Mouse (Mus musculus): ENCODE data around the gene Mccc2.

- TF ChIP-seq ZKSCAN1 (IDR thresholded peaks at IDR 0.05; ENCODE audit: borderline replicate concordance, low read depth, low read length), result no peak
- TF ChIP-seq ELF1 (IDR thresholded peaks at IDR 0.05; ENCODE audit: low read depth, low read length), result no peak
- no peak for TF ChIP-seq EP300 (IDR thresholded peaks at IDR 0.05; ENCODE audit: low read length)
- TF ChIP-seq RAD21 (IDR thresholded peaks at IDR 0.05; ENCODE audit: low read depth, low read length), result no peak
- no peak for TF ChIP-seq ZMIZ1 (IDR thresholded peaks at IDR 0.05; ENCODE audit: low read depth, low read length)
- TF ChIP-seq RCOR1 (conservative IDR thresholded peaks at IDR 0.05; ENCODE audit: low read depth, low read length), result no peak
- TF ChIP-seq UBTF (IDR thresholded peaks at IDR 0.05; ENCODE audit: low read depth, low read length), result no peak
- no peak for TF ChIP-seq CTCF (conservative IDR thresholded peaks at IDR 0.05 in 1 of 2, IDR thresholded peaks at IDR 0.05 in 1 of 2; ENCODE audit: low read depth in 2 of 2, low read length in 2 of 2)
These were observed 116.6 kb downstream of the Mccc2 start for GRCm38 (mm10) chr13:99898816-99899215.
